Mouse (Mus musculus): ENCODE measurements around the gene Ubap2.
A peak's percentile ranks its signal among the peaks of the same experiment; 100 is the strongest.

The Ubap2 gene

DNA sequence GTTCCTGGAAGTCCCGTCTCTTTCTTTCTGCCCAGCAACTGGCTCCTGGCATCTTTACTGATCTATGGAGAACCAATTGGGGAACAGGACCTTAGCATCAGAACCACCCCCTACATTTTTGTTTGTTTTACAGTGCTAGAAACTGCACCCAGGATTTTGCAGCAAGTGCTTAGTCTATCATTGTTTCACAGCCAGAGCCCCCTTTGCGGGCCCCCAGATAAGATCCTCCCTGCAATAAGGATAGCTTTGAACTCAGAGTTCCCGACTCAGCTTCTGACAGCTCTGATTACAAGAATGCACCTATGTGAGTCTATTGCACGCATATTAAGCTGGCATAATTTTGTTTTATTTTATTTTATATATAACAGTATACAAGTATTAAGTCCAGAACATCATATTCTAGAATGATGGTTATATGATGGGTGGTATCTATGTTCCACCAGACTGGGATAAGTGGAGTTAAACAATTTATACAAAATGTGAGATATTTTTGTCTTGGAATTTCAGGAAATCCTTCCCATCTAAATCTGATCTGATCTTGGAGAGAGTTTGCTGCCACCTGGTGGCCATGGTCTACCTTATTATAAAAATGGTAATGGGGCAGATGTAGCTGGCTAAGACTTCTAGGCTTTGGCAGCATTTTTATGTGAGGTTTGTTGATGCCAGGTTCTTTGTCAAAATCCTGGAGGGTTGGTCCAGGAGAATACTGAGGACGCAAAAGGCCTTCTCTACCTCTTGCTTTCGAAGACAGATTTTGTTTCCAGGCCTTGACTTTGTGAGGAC lies 109.1 kb downstream of the Ubap2 start:
- peak; percentile 55 for DNase-seq (ENCODE audit: low read depth)

DNA sequence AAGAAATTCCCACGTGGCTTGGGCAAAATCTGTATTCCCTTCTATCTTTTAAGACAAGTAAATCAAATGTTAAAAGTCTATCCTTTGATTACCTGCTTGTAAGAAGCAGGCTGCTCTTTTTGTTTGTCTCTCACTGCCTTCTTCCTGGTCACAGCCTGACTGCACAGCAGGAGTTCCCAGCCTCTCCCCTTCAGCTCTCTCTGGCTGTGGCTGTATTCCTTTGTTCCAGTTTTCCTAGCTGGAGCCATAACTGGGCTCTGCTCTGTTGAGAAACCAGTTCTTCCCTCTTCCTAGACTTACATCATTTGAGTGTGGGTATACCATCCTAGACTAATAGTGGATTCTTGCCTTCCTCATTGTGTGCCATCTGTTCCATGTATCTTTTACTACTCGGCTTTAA lies 110.0 kb downstream of the Ubap2 start:
- DNase-seq (ENCODE audit: low read depth) = no peak

DNA sequence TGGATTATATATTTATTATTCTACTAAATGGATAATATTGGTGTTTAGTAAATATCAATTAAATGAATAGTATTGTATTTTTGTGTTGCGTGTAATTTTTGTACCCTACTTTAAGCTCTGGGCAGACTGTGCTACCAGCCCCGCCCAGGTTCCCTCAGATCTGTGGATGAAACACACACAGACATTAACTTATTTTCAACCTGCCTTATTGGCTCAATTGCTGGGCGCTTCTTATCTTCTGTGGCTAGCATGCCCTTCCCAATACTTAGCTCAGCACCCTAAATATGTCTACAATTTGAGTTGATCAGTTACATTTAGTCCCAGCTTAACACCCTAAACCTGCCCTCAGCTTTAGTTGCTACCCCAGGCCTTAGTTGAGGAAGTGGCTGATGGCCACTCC lies 113.7 kb downstream of the Ubap2 start:
- no peak for DNase-seq (ENCODE audit: low read depth)

DNA sequence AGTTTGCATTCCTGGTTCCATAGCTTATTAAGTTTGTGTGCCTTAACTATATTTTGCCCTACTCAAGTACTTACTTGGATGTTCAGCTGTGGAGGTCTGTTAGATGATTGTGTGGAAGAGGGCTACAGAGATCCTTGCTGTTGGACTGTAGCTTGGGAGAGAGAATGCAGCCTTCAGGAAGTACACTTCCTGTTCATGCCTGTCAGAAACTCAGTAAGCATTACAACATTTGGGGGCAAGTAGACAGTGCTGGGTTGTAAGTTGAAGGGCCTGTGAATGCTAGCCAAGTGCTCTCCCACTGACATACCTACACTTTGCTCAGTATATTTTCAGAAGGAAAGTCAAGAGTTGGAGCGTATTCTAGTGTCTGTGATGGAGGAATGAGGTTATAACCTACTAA lies 116.7 kb downstream of the Ubap2 start:
- DNase-seq (ENCODE audit: low read depth) = peak; percentile 49

DNA sequence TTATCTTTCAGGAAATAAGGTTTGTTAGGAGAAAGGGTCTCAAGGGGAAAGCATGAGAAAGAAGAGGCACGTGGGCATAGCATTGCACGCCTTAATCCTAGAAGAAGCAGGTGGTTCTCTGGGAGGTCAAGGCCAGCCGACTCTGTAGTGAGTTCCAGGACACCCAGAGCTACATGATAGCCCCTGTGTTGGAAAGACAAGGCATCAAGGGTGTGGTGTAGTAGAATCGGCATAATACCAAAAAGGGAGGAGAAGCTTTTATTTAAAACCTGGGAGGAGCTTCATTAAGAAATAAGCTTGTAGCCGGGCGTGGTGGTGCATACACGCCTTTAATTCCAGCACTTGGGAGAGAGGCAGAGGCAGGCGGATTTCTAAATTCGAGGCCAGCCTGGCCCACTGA lies 118.0 kb downstream of the Ubap2 start:
- no peak for DNase-seq (ENCODE audit: low read depth)

DNA sequence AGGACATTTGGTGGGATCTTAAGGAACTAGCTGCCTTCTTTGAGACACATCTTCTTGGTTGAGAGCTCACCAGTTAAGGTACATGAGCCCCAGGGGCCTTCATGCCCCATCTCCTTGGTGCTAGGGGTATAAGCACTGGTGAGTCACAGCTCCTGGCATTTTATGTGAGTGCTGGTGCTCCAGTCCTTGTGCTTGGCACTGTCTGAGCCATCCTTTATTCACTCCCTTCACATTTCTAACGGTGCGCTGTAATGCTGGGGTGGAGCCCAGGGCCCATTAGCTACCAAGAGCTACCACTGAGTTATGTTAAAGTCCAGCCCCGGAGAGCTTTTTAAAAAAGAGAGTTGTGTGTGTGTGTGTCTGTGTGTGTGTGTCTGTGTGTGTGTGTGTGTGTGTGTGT lies 121.8 kb downstream of the Ubap2 start:
- peak; percentile 35 for DNase-seq (ENCODE audit: low read depth)

DNA sequence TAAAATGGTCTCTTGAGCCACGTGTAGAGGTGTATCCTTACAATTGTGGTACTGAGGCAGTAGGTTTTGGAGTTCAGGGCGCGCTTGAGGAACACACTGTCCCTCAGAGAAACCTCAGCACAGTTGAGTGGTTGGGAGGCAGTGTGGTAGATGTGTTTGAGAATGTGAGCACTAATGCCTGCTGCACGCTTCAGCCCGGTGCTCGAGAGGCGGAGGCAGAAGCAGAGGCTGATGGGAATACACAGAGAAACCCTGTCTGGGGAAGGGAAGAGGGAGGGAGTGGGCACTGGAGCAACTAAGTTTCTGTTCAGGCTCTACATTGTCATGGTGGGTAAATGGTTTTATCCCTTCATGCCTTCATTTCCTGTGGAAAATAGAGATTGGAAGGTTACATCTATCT lies 123.8 kb downstream of the Ubap2 start:
- no peak for DNase-seq (ENCODE audit: low read depth)

DNA sequence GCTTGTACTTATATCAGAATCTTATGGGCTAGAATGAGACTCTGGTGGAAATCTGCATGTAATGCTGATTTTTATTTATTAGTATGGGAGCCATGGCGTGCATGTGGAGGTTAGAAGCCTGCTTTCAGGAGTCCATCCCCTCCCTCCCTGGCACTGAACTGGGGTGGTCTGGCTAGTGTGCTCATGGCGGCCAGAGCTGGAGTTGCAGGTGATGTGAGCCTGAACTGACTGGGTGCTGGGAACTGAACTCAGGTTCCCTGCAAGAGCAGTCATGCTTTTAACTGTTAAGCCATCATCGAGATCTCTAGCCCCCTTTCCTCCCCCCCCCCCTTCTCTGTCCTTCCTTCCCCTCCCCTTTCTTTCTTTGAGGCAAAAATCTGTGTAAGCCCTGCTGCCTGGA lies 125.1 kb downstream of the Ubap2 start:
- no peak for DNase-seq (ENCODE audit: low read depth)
